Mouse (Mus musculus) telencephalon, adult 2 months (tissue): ENCODE results near the gene Col18a1.

Experiments
- DNase-seq: peaks from one replicate; pipeline ENCODE4 v3.0.0-alpha.2; 2011; ENCODE audit warnings: low read depth, low spot score

Col18a1 gene

DNA sequence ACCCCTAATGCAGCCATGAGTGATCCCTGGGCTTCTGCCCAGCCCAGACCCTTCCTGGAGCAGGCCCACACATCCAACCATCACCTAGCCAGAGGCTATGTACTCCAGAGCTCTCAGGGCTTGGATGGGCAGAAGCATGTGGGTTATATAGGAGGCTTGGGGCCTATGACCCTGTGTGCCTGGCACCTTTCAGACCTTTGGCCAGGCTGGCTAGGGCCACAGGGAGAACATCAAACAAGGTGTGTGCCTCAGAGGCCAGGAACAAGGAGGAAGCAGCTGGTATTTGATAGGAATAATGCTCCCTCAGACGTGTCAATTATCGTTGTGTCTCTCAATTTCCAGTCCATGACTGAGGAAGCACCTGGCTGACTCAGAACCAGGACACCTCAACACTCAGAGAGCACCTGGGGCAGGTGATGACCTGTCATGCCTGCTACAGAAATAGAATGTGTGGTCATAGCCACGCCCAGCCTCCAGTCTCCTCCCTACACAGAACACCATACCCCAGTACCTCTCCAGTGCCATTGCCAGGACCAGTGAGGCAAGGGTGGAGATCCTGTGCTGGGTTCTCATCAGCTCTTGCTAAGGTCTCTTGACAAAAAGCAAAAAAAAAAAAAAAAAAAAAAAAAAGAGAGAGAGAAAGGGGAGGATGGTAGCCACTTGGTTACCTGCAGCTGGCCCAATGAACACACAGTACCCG lies 54.6 kb downstream of the Col18a1 start:
- DNase-seq = no peak

GRCm38 (mm10) chr10:77110843-77111242 lies 55.5 kb downstream of the Col18a1 start:
- no peak for DNase-seq

GRCm38 (mm10) chr10:77110010-77110409 lies 56.3 kb downstream of the Col18a1 start:
- no peak for DNase-seq

DNA sequence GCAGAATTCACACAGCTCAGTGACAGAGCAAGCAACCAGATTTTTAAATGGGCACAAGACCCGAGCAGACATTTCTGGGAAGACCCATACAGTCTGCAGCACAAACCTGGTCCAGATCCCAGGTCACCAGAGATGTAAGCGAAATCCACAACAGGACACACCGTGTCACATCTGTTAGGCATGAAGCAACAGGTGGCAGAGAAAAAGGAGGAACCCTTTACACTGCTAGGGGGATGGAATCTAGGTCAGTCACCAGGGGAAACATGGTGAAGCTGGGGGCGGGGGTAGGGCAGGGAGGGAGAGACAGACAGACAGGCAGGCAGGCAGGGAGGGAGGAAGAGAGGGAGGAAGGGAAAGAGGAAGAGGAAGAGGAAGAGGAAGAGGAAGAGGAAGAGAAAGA lies 58.2 kb downstream of the Col18a1 start:
- DNase-seq = no peak

- no peak for DNase-seq
These were observed 62.0 kb downstream of the Col18a1 start for GRCm38 (mm10) chr10:77104327-77104726.

GRCm38 (mm10) chr10:77103689-77104088 lies 62.7 kb downstream of the Col18a1 start:
- no peak for DNase-seq

GRCm38 (mm10) chr10:77099777-77100176 lies 66.6 kb downstream of the Col18a1 start:
- no peak for DNase-seq

GRCm38 (mm10) chr10:77098619-77099018 lies 67.7 kb downstream of the Col18a1 start:
- DNase-seq = no peak

GRCm38 (mm10) chr10:77097890-77098200 lies 68.5 kb downstream of the Col18a1 start:
- DNase-seq = no peak

- no peak for DNase-seq
These were observed 69.1 kb downstream of the Col18a1 start for GRCm38 (mm10) chr10:77097006-77097889.

- DNase-seq = no peak
These were observed 70.7 kb downstream of the Col18a1 start for GRCm38 (mm10) chr10:77095666-77096065.

DNA sequence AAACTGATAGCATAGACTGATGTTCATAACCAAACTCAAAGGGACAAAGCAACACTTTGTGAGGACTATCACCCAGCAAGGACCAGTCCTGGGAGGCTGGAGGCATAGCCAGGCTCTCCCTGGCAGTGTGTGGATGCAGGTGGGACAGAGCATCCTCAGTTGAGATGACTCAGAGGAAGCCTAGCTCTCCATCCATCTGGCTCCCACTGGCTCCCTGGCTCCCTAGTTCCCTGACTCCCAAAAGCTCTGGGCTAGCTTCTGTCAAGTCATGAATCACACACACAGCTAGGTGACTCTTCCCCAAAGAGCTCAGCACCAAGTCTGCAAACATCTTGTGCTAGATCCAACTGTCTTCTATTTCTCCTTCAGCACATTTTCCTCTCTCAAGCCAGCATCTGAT lies 72.5 kb downstream of the Col18a1 start:
- DNase-seq = peak; percentile 69

DNA sequence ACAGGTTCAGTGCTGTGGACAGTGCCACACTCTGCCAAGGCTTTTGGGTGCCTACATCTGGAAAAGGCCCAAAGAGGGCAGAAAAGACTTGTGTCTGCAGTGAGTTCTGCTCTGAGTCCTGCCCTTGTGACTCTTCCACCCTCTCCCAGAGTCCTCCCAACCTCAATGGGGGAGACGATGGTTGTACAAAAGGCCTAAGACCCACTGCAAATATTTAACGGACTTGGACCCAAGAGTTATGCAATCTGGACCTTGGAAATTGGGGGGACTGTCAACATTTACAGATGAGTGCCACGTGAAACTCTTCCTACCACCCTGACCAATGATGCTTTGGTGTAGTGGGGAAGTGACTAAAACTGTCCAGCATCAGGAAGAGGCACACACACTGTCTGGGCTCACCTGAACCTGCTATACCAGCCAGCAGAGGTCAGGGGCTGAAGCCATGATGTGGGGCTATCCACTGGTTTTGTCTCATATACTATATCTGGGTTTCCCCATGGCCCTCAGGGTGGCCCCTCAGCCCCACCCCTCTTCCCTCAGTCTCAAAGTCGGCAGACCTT lies 74.7 kb downstream of the Col18a1 start:
- no peak for DNase-seq

DNA sequence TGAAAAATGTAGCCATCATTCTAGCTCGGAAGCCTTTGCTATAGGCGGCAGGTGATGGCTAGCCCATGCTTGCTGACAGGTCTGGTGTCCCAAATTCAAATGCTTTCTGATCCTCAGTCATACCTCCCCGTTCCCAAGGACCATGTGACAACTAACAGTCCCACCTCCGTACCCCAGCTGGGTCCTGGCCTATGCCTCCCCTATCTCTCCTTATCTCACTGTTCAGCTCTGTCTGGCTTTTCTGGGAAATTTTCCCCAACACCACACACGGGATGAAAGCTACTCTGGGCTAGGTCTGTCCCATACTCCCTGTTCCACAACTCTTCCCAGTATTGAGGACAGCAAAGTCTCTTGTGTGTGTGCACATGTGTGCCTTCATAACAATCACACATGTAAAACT lies 76.3 kb downstream of the Col18a1 start:
- DNase-seq = no peak

DNA sequence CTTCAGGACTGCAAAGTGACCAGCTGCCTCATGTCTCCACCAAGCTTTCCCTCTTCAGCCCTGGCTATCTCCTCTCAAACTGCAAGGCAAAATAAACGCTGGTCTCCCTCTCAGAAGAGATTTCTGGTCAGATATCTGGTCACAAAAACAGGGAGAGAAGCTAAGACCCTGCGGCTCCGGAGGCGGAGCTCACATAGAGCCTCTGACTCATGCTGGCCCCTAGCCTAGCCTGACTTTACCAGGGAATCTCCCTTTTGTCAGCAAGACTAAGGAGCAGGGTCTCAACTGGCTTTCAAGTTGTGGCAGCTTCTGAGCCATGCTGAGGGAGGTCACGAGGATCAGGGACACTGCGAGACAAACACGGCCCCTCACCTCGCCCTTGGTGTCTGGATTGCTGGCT lies 77.0 kb downstream of the Col18a1 start:
- no peak for DNase-seq

- no peak for DNase-seq
These were observed 81.8 kb downstream of the Col18a1 start for GRCm38 (mm10) chr10:77084568-77084967.

DNA sequence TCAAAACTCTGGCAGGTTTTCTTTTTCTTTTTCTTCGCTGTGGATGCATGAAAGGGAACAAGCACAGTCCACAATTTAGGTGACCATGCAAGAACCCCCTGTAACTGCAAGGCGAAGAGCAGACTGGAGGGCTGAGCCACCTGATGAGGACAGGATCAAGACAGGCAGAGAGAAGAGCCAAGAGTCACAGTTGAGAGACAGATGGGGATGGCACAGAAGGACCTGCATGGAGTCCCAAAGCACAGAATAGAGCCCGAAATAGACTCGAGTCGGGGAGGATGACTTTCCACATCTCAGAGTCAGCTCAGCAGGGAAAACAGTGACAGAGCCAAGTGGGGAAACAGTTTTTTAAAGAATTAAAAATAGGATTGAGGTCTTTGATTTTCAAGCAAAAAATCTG lies 83.4 kb downstream of the Col18a1 start:
- no peak for DNase-seq

- peak; percentile 45 for DNase-seq
These were observed 83.9 kb downstream of the Col18a1 start for GRCm38 (mm10) chr10:77082453-77082852.

DNA sequence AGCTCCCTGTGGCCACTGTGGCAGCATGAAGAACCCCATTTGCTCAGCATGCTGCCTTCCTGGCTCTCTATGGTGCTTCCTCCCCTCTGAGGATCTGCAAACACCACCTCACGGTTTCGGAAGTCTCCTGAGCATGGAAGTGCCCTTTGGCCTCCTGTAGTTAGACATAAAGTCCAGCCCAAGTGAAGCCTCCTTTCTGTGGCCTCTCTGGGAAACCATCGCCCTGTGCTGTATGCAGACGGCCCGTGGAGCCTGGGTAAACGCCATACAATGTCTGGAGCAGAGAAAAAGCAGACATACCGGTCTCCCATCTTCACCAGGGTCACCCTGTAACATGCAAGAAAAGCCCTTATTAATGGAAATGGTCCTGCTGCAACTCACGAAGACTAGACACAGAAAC lies 87.4 kb downstream of the Col18a1 start:
- no peak for DNase-seq

DNA sequence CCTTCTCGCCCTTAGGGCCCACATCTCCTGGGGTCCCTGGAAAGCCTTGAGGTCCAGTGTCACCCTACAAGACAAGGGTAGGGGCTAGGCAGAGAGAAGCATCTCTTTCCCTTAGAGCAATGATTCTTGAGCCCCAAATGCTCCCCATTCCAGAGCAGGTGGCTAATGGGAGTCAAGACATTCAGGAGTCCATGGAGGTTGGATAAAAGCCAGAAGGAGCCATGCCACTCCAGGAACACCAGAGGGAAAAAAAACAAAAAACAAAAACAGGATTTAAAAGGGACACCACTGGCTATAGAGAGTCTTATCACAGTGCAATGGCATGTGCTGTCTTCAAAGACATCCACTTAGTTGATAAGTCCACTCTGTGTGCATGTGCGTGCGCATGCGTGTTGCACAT lies 87.9 kb downstream of the Col18a1 start:
- no peak for DNase-seq

GRCm38 (mm10) chr10:77074276-77074974 lies 91.9 kb downstream of the Col18a1 start:
- DNase-seq = no peak

DNA sequence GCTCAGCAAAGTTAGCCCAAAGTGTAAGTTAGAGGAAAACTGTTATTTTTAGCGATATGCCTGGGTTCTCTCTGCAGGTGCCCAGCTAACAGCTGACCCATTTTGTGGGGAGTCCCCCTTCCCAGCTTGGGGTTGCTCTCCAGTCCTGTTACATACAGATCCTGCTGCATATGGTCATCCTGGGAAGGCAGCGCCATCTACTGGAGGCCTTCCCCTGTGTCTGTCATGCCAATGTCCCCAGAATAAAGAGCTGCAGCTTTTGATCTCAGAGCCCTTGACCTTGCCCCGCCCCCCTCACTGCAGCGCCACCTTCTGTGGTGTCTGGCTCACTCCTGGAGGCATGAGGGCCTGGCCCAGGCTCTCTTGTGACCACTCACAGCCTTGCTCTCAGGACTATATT lies 96.3 kb downstream of the Col18a1 start:
- no peak for DNase-seq
